Mouse (Mus musculus) heart, postnatal 0 days (tissue): ENCODE data around the gene Mmrn2.

Experiments used
- CTCF ChIP-seq: IDR thresholded peaks from 2 replicates; pipeline ENCODE4 v1.5.1; 2016; ENCODE audit warnings: antibody characterized with exemption, control low read depth, low read depth
- EP300 ChIP-seq: IDR thresholded peaks from 2 replicates; pipeline ENCODE4 v1.6.1; 2016; ENCODE audit warnings: antibody characterized with exemption, low read depth

DNA sequence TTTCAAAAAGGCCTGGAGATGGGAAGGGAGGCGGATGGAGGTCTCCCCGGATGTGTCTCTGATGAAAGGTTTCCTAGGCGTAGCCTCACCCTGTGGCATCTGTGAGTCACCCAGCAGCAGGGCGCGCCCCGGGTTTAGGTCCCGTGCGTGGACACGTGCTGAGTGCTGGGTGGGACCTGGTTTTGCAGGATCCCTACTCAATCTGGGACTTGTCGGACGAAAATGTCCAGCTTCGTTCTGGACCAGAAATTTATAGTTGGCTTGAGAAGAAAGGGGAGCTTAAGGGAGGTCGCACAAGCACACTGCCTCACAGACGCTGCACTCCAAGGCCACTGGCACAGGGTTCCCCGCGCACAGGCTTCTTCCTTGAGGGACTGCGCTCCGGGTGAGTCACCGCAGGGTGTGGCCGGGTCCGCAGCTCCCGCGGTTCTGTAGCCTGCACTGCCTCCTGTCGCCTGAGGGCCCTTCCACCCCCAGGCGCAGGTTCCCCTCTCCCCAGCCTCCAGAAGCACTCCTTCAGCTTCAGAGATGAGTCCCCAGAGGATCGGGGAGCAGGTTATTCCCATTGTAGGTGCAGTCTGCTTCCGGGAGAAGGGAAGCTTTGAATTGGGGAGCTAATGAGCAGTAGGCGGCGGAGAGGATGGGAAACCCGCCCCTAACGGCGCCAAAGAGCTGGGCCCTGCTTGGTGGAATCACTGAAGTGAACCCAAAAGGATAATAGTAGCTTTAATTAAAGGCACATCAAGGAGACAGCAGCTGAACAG lies 11.6 kb upstream of the Mmrn2 start:
- peak; percentile 33 for TF ChIP-seq CTCF
- peak; percentile 46; the same call in 1 of the 2 replicates for TF ChIP-seq EP300
